Mouse (Mus musculus) granulocyte monocyte progenitor cell, adult 5-6 weeks (primary cell): ENCODE data around the gene Ccdc117. TPM values are rescaled to one million over a fixed set of nuclear protein-coding genes. Genes with fewer than 3 reads are reported as not detected.
A peak's percentile ranks its signal among the peaks of the same experiment; 100 is the strongest.

ENCODE experiments used
- ATAC-seq: replicated peaks from 2 replicates; pipeline ENCODE4 v1.8.0; 2016; ENCODE audit warnings: mild to moderate bottlenecking, moderate TSS enrichment, inconsistent platforms; ENCODE audit not compliant: poor library complexity, severe bottlenecking
- total RNA-seq, 2 experiments: library from RNA; stranded (forward) in 1 of 2; stranded (reverse) in 1 of 2; fragments of 200-712, 200-1000 nt in 1 of 2; fragments of >200 nt in 1 of 2; fragmentation: Nextera tagmentation in 1 of 2; gene quantifications; 2 replicates each; pipeline ENCODE4 v1.2.3; 2014 to 2017

Gene Ccdc117
- total RNA-seq, 2 experiments from 2014 or later, result 18.5 to 26.1 TPM

DNA sequence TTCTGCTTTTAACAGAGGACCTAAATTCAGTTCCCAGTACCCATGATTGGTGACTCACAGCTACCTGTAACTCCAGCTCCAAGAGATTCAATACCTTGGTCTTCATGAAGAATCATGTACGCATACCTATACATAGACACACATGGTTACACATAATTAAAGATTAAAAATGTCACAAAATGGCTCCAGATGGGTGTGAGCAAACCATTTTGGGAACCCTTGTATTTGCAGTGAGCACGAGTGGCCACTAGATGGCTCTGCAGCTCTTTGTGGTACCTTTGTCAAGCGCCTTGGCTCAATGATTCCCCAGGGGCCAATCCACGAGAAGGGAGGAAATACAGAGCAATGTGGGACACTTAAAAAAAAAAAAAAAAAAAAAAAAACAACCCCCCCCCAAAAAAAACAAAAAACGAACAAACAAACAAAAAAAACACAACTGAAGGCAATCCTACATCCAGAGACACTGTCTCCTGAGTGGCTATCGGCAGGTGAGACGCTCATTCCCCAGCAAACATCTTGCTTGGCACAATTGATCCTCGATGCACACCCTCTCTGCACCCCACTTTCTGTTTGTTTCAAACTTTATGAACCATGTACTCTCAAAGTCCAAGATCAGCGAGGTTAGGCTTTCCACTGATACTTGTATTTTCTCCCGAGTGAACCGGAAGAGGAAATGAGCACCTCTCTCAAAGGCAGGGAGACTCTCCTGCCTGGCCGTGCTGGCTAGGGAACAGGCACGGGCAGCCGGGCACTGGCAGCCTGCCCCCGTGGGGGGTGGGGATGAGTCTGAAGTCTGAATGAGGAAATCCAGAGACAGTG, 56.6 kb downstream of the Ccdc117 start:
- ATAC-seq, result peak; percentile 94

DNA sequence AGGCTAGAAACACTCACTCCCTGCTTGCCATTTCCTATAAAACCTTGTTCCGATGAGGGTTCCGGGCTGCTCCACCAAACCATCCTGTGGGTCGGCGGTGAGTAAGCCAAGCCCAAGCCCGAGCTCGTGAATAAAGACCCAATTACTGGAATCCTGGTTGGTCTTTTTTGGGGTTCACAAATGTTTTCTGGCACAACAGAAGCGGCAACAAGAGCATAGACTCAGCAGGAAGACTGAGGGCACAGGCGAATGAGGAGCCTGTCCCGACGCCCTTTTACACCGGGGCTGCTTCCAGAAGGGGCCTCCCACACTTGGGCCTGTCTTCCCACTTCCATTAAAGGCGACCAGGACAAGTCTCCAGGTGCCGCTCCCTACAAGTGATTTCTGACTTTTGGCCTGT, 59.4 kb downstream of the Ccdc117 start:
- ATAC-seq, result no peak

Other genes with a start within 250 kb of the Ccdc117 start
- gene Znrf3, start 97.3 kb downstream of the Ccdc117 start, total RNA-seq (2014; fragmentation: Nextera tagmentation), result 6.4 and 8.6 TPM in 2 replicates
- 2.2 TPM in 2 replicates for gene Znrf3, start 97.3 kb downstream of the Ccdc117 start, total RNA-seq (2017)
- gene Xbp1, start 21.5 kb downstream of the Ccdc117 start, total RNA-seq (2014; fragmentation: Nextera tagmentation), result 197 TPM in 2 replicates
- 194 and 200 TPM in 2 replicates for gene Xbp1, start 21.5 kb downstream of the Ccdc117 start, total RNA-seq (2017)
- not detected in 2 replicates for gene Ankrd36, start 27.5 kb upstream of the Ccdc117 start, total RNA-seq (2014; fragmentation: Nextera tagmentation)
- not detected in 2 replicates for gene Ankrd36, start 27.5 kb upstream of the Ccdc117 start, total RNA-seq (2017)
- gene Mrps24, start 173.5 kb upstream of the Ccdc117 start, total RNA-seq (2014; fragmentation: Nextera tagmentation), result 65.7 and 68.3 TPM in 2 replicates
- gene Mrps24, start 173.5 kb upstream of the Ccdc117 start, total RNA-seq (2017), result 58.6 and 67.0 TPM in 2 replicates
- gene Urgcp, start 220.2 kb upstream of the Ccdc117 start, total RNA-seq (2014; fragmentation: Nextera tagmentation), result 4.7 and 6.4 TPM in 2 replicates
- 6.5 TPM in 2 replicates for gene Urgcp, start 220.2 kb upstream of the Ccdc117 start, total RNA-seq (2017)
- 56.5 and 61.6 TPM in 2 replicates for gene Dbnl, start 246.3 kb upstream of the Ccdc117 start, total RNA-seq (2014; fragmentation: Nextera tagmentation)
- 73.3 and 89.1 TPM in 2 replicates for gene Dbnl, start 246.3 kb upstream of the Ccdc117 start, total RNA-seq (2017)